Mouse (Mus musculus) E14TG2a.4 (cell line): Measurements from ENCODE around the gene Leng9.

ENCODE experiments used
- H3K27me3 ChIP-seq: 2 replicates; pipeline ENCODE4 v1.6.1; 2014; ENCODE audit warnings: low read length, control low read depth; ENCODE audit not compliant: insufficient read depth
- H3K36me3 ChIP-seq: 2 replicates; pipeline ENCODE4 v1.6.1; 2014; ENCODE audit warnings: low read length, control low read depth; ENCODE audit not compliant: insufficient read depth
- H3K4me1 ChIP-seq: replicated peaks from 2 replicates; pipeline ENCODE4 v1.6.1; 2014; ENCODE audit warnings: low read depth, low read length, control low read depth
- H3K4me3 ChIP-seq: replicated peaks from 2 replicates; pipeline ENCODE4 v1.5.1; 2014; ENCODE audit warnings: mild to moderate bottlenecking, low read length
- H3K9me3 ChIP-seq: 2 replicates; pipeline ENCODE4 v1.6.1; 2014; ENCODE audit warnings: low read length, control low read depth
- CTCF ChIP-seq: conservative IDR thresholded peaks from 2 replicates; pipeline ENCODE4 v1.5.1; 2014; ENCODE audit warnings: low read length
- NANOG ChIP-seq: IDR thresholded peaks from 2 replicates; pipeline ENCODE4 v1.6.1; 2014; ENCODE audit warnings: borderline replicate concordance, low read length, mixed read lengths
- POU5F1 ChIP-seq: IDR thresholded peaks from 2 replicates; pipeline ENCODE4 v1.6.1; 2014; ENCODE audit warnings: low read length, borderline replicate concordance

The Leng9 gene

GRCm38 (mm10) chr7:4154356-4154755, 4.2 kb upstream of the Leng9 start:
- Histone ChIP-seq H3K9me3 (no peaks in the 10 kb centered on the region), H3K4me1 (peaks cover 86% of the 10 kb centered on the region), H3K4me3 (no peak overlapping the region), H3K27me3 (peaks cover 3% of the 10 kb centered on the region; the same call in 1 of the 2 replicates), H3K36me3 (no peaks in the 10 kb centered on the region)
- TF ChIP-seq CTCF (no peak), POU5F1 (peak; percentile 31; the same call in 1 of the 2 replicates), NANOG (peak; percentile 52; the same call in 1 of the 2 replicates)

- Histone ChIP-seq H3K4me3 (peak overlapping the region; percentile 86), H3K27me3 (peaks cover 3% of the 10 kb centered on the region; the same call in 1 of the 2 replicates), H3K36me3 (peaks cover 24% of the 10 kb centered on the region), H3K9me3 (no peaks in the 10 kb centered on the region), H3K4me1 (peaks cover 91% of the 10 kb centered on the region)
- TF ChIP-seq POU5F1 (no peak), CTCF (no peak), NANOG (no peak)
Measured at GRCm38 (mm10) chr7:4151241-4151640, 1.1 kb upstream of the Leng9 start.

- TF ChIP-seq POU5F1 (no peak), NANOG (no peak), CTCF (no peak)
- no peaks in the 10 kb centered on the region for H3K9me3 ChIP-seq
- peak overlapping the region; percentile 86 for H3K4me3 ChIP-seq
Measured at GRCm38 (mm10) chr7:4150811-4151221, 642 bp upstream of the Leng9 start.

GRCm38 (mm10) chr7:4149209-4150054, 742 bp downstream of the Leng9 start:
- Histone ChIP-seq H3K36me3 (peaks cover 43% of the 10 kb centered on the region), H3K4me1 (peaks cover 91% of the 10 kb centered on the region), H3K4me3 (peak overlapping the region; percentile 86), H3K9me3 (no peaks in the 10 kb centered on the region), H3K27me3 (peaks cover 3% of the 10 kb centered on the region; the same call in 1 of the 2 replicates)
- TF ChIP-seq POU5F1 (no peak), CTCF (no peak), NANOG (no peak)

More at GRCm38 (mm10) chr7:4150811-4151221, 642 bp upstream of the Leng9 start:
- H3K36me3 ChIP-seq = peaks cover 29% of the 10 kb centered on the region
- peaks cover 91% of the 10 kb centered on the region for H3K4me1 ChIP-seq
- peaks cover 3% of the 10 kb centered on the region; the same call in 1 of the 2 replicates for H3K27me3 ChIP-seq

GRCm38 (mm10) chr7:4148341-4149208, 1.6 kb downstream of the Leng9 start:
- peaks cover 89% of the 10 kb centered on the region for H3K4me1 ChIP-seq
- H3K9me3 ChIP-seq = no peaks in the 10 kb centered on the region
- H3K4me3 ChIP-seq = peak overlapping the region; percentile 86
- H3K27me3 ChIP-seq = peaks cover 3% of the 10 kb centered on the region; the same call in 1 of the 2 replicates
- TF ChIP-seq POU5F1 (no peak), NANOG (no peak), CTCF (no peak)
- peaks cover 51% of the 10 kb centered on the region for H3K36me3 ChIP-seq

- peaks cover 3% of the 10 kb centered on the region; the same call in 1 of the 2 replicates for H3K27me3 ChIP-seq
- no peak overlapping the region for H3K4me3 ChIP-seq
- peaks cover 58% of the 10 kb centered on the region for H3K36me3 ChIP-seq
- peaks cover 88% of the 10 kb centered on the region for H3K4me1 ChIP-seq
- no peaks in the 10 kb centered on the region for H3K9me3 ChIP-seq
- TF ChIP-seq POU5F1 (no peak), NANOG (no peak), CTCF (no peak)
Measured at GRCm38 (mm10) chr7:4147836-4148235, 2.3 kb downstream of the Leng9 start.

GRCm38 (mm10) chr7:4147371-4147770, 2.8 kb downstream of the Leng9 start:
- Histone ChIP-seq H3K27me3 (no peaks in the 10 kb centered on the region), H3K4me1 (peaks cover 89% of the 10 kb centered on the region), H3K36me3 (peaks cover 63% of the 10 kb centered on the region), H3K9me3 (no peaks in the 10 kb centered on the region), H3K4me3 (peak overlapping the region; percentile 68)
- TF ChIP-seq POU5F1 = no peak
- no peak for TF ChIP-seq NANOG
- TF ChIP-seq CTCF = no peak

- Histone ChIP-seq H3K36me3 (peaks cover 72% of the 10 kb centered on the region), H3K27me3 (no peaks in the 10 kb centered on the region), H3K4me3 (peak overlapping the region; percentile 68), H3K4me1 (peaks cover 88% of the 10 kb centered on the region), H3K9me3 (no peaks in the 10 kb centered on the region)
- TF ChIP-seq NANOG (no peak), CTCF (no peak), POU5F1 (no peak)
Measured at GRCm38 (mm10) chr7:4146241-4147180, 3.7 kb downstream of the Leng9 start.
